Mouse (Mus musculus): ENCODE measurements at regions not wholly inside any gene's neighbourhood (a gene's known extent, or its start where the extent isn't known, plus 50 kb on each side); places are given as distances from the start of the nearest gene placed in this dataset.

GRCm38 (mm10) chr16:15052389-15052923 is 146.1 kb downstream of the Efcab1 start:
- no peak for DNase-seq (ENCODE audit: low read depth, low spot score)

GRCm38 (mm10) chr16:15052924-15053793 is 146.8 kb downstream of the Efcab1 start:
- peak; percentile 66 for DNase-seq (ENCODE audit: low read depth, low spot score)

- DNase-seq (ENCODE audit: low read depth, low spot score): no peak
Measured at GRCm38 (mm10) chr16:15053840-15054239, 147.4 kb downstream of the Efcab1 start.

GRCm38 (mm10) chr16:15054306-15055001 is 148.0 kb downstream of the Efcab1 start:
- peak; percentile 59 for DNase-seq (ENCODE audit: low read depth, low spot score)

- peak; percentile 25 for DNase-seq (ENCODE audit: low read depth, low spot score)
Measured at GRCm38 (mm10) chr16:15055697-15056096, 149.3 kb downstream of the Efcab1 start.

GRCm38 (mm10) chr16:15070485-15070960 is 164.1 kb downstream of the Efcab1 start:
- no peak for DNase-seq (ENCODE audit: low read depth, low spot score)

- DNase-seq (ENCODE audit: low read depth, low spot score): no peak
Measured at GRCm38 (mm10) chr16:15074407-15074806, 168.0 kb downstream of the Efcab1 start.

GRCm38 (mm10) chr16:15083692-15084091 is 177.3 kb downstream of the Efcab1 start:
- DNase-seq (ENCODE audit: low read depth, low spot score): no peak

- DNase-seq (ENCODE audit: low read depth, low spot score): no peak
Measured at GRCm38 (mm10) chr16:15084147-15084752, 177.8 kb downstream of the Efcab1 start.

GRCm38 (mm10) chr16:15084753-15085728 is 178.6 kb downstream of the Efcab1 start:
- peak; percentile 30 for DNase-seq (ENCODE audit: low read depth, low spot score)

- peak; percentile 57 for DNase-seq (ENCODE audit: low read depth, low spot score)
Measured at GRCm38 (mm10) chr16:15086556-15086955, 180.2 kb downstream of the Efcab1 start.

GRCm38 (mm10) chr16:15103938-15104337 is 197.5 kb downstream of the Efcab1 start:
- no peak for DNase-seq (ENCODE audit: low read depth, low spot score)

GRCm38 (mm10) chr16:15107234-15107633 is 200.8 kb downstream of the Efcab1 start:
- DNase-seq (ENCODE audit: low read depth, low spot score): no peak

GRCm38 (mm10) chr16:15113131-15113530 is 204.1 kb upstream of the Gm21897 start:
- no peak for DNase-seq (ENCODE audit: low read depth, low spot score)

GRCm38 (mm10) chr16:15113989-15114556 is 203.2 kb upstream of the Gm21897 start:
- no peak for DNase-seq (ENCODE audit: low read depth, low spot score)

- no peak for DNase-seq (ENCODE audit: low read depth, low spot score)
Measured at GRCm38 (mm10) chr16:15114574-15115230, 202.6 kb upstream of the Gm21897 start.

GRCm38 (mm10) chr16:15115386-15115785 is 201.9 kb upstream of the Gm21897 start:
- DNase-seq (ENCODE audit: low read depth, low spot score): no peak

GRCm38 (mm10) chr16:15119799-15120198 is 197.5 kb upstream of the Gm21897 start:
- no peak for DNase-seq (ENCODE audit: low read depth, low spot score)

- no peak for DNase-seq (ENCODE audit: low read depth, low spot score)
Measured at GRCm38 (mm10) chr16:15128996-15129395, 188.3 kb upstream of the Gm21897 start.

GRCm38 (mm10) chr16:15129806-15130205 is 187.5 kb upstream of the Gm21897 start:
- DNase-seq (ENCODE audit: low read depth, low spot score): peak; percentile 34
